ENCODE assay signal across 18 mouse cellular contexts in genomic region chr14:71113198-71113597, GRCm38 (mm10).
"Had no signal": no experiment of that assay in that cellular context is flagged by ENCODE, and none has a peak within 500 bp of the region (broad histone marks: within the 10 kb centered on the region; RNA-seq: fewer than 3 reads in every experiment).

No protein-coding gene starts in this region.

- H3K4me3 ChIP-seq: left cerebral cortex, adult 2 months; limb, embryonic 12.5 days; limb, embryonic 15.5 days; midbrain, embryonic 12.5 days; midbrain, embryonic 15.5 days; neural tube, embryonic 13.5 days; stomach, embryonic 15.5 days had no signal

- DNase-seq: kidney, postnatal 25 days; layer of hippocampus, postnatal 36 days; left cerebral cortex, postnatal 4 days; lung, adult 2 months; lung, postnatal 14 days; lung, postnatal 4 days; retina, postnatal 1 day; right cerebral cortex, postnatal 25 days; spleen, adult 18-20 months; thymus, postnatal 36 days had no signal

- H3K27ac ChIP-seq: kidney, postnatal 0 days; left cerebral cortex, adult 2 months; limb, embryonic 12.5 days; limb, embryonic 15.5 days; midbrain, embryonic 12.5 days; midbrain, embryonic 15.5 days; neural tube, embryonic 13.5 days; stomach, embryonic 15.5 days had no signal
